Mouse (Mus musculus): ENCODE results near the gene Atp8b4.

Atp8b4 gene

DNA sequence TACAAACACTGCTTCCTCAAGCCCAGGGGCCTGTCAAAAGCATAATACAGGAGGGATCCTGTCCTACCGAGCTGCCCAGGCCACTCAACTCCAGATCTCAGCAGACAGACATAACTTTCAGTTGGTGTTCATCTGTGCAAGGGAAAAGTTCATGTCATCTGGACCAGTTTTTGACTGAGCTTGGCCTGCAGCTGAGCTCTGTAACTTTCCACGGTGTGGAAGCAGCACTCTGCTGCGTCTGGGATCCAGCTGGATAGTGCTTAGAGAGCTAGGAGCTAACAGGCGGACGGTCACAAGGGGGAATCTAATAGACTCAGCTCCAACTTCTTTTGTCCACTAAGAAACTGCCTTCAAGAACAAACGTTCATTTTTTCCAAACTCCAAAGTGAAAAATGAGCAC lies 139.8 kb downstream of the Atp8b4 start:
- DNase-seq: no peak

DNA sequence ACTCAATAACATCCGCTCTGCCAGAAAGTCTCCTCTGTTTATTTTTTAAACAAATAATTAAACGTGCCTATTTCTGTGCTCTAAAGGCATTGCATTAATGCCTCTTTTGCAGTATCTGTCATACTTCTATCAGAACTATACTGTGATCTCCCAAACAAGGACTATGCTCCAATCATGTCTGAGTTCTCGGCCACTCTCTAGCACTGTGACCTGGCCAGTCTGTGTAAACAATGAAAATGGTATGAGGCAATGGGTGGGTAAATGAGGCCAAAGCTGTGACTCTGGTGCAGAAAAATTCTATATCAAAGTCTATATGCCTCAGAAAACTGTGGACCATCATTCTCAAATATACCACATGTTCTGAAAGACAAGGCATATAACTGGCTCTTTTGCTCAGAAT lies 140.5 kb downstream of the Atp8b4 start:
- DNase-seq: no peak

DNA sequence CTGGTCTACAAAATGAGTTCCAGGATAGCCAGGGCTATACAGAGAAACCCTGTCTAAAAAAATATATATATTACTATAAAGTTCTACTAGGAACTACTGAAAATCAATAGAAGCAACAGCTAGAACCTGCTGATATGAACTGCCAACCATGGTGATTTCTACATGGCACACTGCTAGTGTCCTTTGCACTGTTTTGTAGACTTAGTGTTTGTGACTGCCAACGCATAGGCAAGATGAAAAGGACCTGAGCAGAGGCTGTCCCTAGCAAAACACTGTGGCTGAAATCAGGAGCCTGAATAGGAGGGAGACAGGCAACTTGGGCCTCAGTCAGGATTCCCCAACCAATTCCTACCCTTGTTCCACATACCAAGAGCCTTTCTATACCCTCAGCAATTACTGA lies 141.2 kb downstream of the Atp8b4 start:
- no peak for DNase-seq

DNA sequence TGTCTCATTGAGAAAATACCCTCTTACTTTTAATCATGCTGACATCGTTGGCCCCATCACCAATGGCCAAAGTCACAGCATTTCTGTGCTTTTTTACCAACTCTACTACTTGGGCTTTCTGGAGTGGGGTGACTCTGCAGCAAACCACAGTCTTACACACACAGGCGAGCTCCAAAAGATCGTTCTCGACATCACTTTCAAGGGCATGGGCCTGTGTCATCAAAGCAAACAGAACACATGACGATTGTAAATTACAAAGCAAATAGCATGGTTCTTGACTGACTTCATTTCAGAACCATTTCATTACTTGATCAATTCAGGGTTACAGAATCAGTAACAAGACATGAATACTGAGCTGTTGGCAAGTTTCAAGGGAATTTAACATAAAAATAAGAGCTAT lies 141.7 kb downstream of the Atp8b4 start:
- no peak for DNase-seq

DNA sequence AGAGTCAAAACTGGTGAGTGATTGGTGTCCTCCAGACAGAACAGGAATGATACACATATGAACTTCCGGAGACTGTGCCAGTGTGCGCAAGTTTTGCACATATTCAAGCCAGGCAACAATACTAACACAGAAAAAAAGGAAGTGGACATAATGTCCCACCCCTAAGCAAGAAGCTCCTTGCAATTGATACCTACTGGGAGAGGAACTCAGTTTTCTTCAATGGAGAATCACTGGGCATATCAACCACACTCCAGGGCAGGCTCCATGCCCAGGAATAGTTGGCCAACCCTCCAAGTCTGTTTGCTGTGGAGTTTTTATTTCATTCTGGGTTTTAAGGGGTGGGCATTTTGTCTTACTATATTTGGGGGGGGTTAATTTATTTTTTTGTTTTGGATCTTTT lies 145.2 kb downstream of the Atp8b4 start:
- DNase-seq: no peak

DNA sequence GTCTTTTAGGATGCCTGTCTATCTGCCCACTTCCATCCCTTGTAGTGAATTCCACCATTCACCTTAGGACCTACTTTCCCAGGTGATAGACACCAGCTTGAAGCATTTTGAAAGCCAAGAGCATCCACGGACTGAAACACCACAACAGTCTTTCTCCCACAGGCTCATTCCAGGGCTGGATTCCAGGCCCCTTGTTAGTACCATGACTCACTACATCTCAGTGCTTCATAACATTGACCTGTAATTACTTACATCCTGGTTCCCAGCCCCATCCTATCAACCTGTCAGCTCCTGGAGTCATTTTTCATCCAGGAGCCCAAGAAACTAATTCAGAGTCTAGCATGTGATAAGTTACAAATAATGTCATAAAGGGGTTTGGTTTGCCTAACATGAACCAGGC lies 148.7 kb downstream of the Atp8b4 start:
- DNase-seq: no peak

DNA sequence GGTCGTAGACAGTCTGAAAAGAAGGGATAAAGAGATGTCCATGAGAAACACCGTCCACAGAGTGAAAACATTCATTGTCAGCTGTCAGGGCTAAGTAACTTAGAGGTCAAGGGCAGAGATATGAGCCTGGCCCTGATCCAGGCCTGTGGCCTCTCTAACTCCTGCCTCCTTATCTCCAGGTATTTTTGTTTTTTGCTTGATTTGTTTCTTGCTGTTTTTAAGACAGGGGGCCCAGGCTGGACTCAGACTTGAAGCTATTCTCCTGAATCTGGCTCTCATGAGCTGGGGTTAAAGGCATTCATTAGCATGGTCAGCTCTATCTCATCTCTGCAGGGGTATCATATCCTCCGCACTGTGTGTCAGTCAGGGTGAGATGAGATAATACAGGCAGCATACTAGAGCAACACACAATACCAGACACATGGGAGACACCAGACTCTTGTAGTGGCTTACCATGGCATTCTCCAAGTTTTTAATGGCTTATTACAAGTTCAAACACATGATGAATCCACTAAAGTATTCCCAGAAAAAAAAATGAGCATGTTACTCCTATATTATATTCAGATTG lies 157.4 kb downstream of the Atp8b4 start:
- DNase-seq: no peak

DNA sequence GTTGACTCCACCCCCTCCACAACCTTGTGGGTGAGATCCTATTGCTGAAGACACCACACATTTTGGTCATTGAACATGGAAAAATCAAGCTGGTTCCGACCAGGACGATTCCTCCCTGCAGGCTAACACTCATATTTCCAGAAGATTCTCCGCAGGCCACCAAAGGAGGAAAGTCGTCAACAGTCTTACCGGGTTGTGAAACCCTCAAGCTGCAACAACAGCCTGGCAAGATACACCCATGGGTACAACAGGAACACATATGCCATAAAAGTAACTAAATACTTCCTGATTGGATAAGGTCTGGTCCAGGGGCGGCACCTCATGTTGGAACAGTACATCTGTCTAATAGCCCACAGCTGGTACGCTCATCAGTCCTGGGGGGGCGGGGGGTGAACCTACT lies 159.0 kb downstream of the Atp8b4 start:
- DNase-seq: no peak

DNA sequence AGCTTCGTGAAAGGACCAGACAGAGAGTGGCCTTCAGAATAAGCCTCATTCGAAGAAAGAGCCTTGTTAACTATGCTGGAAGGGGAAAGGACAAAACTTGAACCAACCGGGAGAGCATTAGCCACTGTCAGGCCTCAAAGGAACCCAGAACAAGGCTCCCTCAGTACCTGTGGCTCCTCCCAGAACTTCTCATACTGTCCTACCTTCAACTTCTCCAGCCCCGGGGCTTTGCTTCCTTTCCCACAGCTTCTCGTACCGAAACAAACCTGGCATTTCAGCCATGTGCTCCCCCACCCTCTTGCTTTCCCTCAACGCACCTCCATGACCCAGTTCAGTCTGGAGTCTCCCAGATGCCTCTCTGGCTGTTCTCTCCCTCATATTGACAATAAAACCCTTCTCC lies 160.3 kb downstream of the Atp8b4 start:
- no peak for DNase-seq

DNA sequence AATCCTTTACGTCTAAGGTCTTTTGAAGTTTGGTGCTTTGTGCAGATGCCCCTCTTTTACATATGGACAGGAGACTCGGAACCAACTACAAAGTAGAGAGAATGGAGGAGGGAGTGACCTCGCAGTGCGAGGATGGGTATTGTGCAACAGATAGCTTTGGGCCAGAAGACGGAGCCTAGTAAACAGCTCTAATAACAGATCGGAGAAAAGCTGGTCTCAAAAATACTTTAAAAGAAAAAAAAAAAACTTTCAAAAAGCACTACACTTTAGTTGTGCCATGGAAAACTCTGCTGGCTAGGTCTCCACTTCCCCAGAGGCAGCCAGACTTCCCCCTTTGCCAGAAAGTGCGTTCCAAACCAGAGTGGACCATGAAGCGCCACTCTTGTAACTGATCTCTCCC lies 161.0 kb downstream of the Atp8b4 start:
- DNase-seq: no peak

DNA sequence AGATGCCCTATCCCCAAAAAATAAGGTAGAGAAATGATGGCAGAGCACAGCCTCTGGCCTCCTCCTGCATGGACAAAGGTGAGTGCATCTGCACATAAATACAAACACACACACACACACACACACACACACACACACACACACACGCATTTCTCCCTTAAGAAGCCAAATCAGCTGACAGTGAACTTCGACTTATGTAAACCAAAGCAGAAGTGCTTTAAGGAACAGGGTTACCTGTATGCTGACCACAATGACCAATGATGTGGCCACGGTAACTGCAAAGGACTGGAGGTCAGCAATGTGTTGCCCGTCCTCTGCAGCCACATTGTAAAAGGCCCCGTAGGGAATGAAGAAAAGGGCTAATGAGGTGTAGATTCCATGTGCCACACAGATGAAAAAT lies 163.3 kb downstream of the Atp8b4 start:
- DNase-seq: no peak

DNA sequence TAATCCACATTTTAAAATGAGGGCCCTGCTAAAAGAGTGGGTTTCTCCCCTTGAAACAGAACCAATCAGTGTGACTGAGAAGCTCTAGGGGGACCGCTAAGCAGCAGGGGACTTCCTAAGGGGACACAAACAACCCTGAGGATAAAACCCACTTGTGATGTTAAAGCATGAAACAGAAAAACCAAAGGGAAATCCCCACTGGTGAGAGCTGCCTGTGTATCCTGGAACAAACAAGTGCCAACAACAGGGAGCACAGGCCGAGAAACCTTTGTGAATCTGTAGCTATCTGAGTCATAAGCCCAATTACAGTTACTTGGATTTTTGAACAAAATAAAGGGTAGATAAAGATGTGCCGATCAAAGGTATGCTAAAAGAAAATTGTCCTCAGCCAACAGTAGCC lies 168.7 kb downstream of the Atp8b4 start:
- no peak for DNase-seq

DNA sequence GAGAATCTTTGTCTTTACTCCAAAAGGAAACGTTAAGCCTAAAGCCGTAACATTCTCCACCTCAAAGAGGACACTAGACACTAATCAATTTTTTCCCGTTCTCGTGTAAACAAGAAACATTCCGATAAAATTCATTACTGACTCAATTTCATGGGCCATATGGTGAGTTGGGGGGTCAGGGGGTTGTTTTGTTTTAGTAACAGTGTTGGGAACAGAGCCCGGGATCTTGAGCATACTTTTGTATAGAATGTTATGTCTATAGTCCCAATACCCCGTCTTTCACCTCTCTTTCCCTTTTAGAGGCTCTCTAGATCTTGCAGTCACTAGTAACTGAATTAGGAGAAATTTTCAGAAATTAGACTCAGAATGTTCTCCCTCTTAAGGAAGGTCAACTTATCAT lies 177.3 kb downstream of the Atp8b4 start:
- DNase-seq: no peak

DNA sequence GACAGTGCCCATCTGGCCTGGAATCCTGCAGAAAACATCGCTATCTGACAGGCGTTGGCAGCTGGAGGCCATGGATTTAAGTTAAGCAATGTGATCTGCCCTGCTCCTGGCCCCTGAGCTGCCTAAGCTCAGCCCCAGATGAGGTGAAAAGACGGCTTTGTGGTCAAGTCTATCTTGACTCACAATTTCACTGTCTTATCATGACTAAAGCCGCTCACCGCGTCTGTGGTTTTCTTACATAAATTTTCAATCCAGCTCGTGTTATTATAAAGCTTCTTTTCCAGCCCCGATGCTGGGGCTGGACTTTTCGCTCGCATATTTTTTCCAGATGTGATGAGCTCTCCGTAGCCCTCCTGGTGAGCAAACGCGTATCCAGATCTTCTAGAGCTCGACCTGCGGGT lies 177.8 kb downstream of the Atp8b4 start:
- DNase-seq: no peak

DNA sequence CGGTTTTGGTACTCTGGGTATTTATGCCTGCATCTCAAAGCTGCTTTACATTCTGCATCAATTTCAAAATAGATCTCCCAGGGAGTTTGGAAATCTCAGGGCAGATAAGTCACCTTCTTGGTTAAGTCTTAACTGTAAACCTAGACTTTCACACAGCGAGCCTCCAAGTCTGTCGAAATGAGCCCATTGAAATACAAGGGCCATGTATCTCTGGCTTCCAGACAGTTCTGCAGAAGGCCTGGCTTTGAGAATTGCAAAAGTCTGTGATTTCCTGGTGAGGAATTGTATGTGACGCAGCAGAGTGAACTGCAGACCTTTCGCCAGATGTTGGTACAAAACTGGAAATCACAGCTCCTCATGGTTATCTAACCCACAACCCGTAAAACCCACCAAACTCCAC lies 182.4 kb downstream of the Atp8b4 start:
- DNase-seq: no peak

DNA sequence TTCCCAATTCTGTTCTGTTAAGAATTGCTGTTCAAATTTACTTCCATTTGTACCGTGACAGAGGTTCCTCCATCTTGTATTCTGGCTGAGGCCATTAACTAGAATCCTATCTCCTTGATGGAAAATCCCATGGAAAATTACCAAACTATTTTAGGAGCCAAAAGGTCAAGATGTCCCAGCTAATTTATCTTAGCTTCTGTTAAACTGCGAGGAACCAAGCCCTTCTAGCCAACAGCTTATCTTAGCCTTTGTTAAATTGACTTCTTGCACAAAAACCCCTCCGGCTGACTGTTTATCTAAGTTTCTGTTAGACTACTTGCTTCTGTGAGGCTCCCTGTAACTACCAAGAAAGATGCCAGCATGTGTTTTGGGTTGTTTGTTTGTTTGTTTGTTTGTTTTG lies 183.5 kb downstream of the Atp8b4 start:
- no peak for DNase-seq

DNA sequence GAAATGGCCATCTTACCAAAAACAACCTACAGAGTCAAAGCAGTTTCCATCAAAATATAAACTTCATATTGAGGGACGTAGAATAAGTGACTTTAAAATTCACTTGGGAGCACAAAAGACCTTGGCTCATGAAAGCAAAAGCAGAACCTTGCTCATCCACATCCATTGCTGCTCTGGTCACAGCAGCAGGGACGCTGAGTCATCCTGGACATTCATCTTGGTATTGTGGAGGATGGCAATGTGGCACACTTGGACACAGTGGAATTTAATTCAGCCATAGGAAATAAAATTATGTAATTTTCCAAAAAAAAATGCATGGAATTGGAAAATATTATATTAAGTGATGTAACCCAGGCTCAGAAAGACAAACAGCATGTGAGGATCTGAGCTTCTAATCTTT lies 184.1 kb downstream of the Atp8b4 start:
- no peak for DNase-seq

DNA sequence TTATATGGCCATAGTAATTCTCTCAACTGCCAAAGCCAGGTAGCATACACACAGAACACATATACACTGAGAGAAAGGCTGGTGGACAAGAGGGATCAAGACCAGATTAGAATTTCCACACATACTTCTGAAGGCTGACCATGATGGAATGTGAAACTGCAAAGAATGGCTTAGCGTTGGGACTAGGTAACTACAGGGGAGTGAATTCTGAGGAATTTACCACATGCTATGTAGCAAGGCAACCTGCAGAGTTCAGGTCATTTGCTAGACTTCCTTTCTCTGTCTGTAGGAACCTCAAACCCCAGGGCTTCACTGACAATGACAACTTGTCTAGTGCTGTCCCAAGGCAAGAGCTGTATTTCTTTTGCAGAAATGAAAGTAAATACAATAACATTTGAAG lies 189.4 kb downstream of the Atp8b4 start:
- no peak for DNase-seq

DNA sequence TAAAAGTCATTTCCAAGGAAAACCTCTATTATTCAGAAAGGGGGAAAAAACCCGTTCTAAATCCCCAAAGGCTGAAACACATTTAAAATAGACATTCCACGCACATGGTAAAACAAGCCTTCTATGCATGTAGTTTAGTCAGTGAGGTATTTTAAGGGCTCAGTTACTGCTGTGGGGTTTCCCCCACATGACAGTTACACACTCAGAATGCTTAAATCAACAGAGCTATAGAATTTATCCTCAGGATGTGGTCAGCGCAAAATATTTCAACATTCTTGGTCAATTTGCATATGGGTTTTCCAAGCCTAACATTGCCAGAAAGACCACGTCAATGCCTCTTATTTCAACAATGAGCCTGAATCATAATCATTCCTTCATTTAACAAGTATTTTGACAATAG lies 190.5 kb downstream of the Atp8b4 start:
- DNase-seq: no peak

DNA sequence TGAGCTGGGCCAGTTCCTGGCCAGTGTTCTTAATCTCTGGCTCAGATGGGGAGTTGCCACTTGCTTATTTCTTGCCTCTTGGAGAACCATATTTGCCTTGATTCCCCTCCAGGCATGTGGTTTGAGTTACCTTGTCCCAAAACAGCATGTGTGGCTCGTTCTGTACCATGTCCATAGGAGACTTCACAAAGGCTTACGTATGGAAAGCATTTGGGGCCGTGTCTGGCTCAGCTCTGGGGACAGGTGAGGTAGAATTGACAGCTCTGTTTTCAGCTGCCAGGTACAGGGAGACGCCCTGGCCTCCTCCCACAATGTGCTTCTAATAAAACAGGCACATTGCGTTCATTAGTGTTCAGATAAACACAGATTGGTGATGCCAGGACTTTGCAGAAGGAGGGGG lies 195.9 kb downstream of the Atp8b4 start:
- no peak for DNase-seq

DNA sequence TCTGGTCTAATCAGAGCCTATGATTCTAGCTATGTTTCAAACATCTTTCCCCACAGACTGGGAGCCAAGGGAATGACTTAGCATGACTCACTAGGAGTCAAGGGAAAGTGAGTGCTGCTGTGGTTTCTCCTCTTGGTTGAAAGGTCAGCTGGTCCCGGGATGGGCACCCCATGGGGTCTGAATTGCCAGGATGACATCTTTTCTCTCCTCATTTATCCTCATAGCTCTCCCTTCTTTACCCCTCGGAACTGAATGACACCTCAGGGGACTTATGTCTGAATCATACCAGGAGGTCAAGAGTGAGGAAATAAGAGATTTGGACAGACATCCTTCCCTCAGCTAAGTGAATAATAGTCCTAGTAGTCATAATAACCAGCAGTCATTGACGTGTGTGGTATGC lies 197.2 kb downstream of the Atp8b4 start:
- no peak for DNase-seq

DNA sequence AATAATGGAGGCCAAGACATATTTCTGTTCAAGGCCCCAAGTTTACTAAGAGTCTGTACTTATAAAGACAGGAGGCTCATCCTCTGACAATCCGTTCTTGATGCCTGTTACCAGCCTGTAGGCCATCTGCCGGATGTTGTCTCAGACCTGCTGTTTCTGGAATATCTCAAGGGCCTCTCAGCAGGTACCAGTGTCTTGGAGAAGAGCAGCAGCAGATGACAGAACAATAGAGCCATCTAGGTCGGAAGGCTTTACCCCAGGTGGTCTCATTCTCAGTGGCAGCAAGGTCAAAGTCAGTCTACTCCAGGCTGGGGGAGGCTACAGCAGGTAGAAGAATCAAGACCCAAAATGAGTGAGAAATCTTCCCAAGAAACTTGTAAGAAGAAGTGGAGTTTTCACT lies 198.1 kb downstream of the Atp8b4 start:
- DNase-seq: peak in 1 of 2 experiments; percentile 4

DNA sequence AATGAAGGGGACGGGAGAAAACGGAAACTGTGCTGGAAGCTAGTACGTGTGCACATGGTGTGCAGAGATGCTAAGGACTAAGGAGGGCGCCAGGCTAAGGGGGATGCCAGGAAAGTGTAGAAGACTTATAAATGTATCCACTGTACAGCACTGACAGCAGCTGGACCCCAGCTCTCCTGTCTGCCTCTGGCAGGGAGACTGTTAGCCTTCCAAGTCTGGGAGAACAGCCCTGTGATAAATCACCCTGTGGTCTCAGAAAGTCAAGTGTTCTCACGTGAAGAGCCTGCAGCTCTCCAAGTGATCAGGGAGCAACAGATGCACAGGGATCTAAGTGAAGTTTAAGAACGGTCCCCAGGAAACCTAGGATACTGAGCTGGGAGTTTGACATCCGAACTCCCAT lies 209.8 kb downstream of the Atp8b4 start:
- no peak for DNase-seq

DNA sequence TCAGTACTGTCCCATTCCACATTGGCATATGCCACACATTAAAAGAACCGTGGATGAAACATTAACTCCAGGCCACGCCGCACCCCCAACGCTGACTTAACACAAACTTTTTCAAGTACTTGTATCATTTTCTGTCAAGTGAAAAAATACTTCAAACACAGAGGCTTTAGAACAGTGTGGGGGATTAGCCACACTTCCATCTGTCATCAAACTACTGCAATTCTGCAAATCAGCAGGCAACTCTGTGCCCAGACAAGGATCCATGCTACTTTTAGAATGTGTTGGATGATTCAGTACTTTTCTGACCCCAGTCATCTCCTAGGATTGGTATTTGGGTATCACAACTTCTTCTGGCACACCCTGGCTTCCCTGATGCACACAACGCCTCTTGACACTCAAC lies 212.5 kb downstream of the Atp8b4 start:
- DNase-seq: no peak

DNA sequence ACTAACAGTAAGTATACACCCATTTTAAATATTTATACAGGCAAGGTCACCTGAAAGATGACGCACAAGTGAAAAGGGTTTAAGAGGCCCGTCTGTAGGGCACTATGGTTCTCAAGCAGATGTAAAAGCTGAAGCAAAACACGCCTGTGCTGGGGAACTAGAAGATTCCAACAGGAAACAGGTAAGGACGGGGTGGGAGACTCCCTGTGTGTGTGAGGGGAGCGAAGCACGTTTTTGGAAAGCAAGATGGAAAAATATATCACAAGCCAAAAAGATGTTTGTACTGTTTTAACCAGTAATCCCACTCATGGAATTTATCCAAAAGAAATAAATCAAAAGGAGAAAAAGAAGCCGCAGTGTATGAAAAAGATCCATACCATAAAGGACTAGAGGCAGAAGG lies 214.1 kb downstream of the Atp8b4 start:
- no peak for DNase-seq

DNA sequence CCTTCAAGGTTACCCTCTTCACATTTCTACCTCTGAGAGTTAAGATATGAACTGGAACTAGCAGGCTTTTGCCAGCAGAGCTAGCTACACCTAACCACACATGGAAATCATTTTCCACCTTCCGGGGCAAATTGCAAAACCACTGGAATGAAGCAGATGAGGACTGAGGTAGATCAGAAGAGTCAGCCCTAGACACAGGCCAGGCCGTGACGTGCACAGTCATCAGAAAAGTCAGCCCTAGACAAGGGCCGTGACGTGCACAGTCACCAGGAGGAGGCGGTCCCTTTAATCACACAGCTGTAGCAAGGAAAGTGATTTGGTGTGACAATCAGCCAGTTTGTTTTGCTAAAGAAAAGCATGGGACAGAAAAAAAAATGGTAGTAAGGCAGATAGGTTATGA lies 216.4 kb downstream of the Atp8b4 start:
- no peak for DNase-seq
